Mouse (Mus musculus) limb, embryonic 10.5 days (tissue): Measurements from ENCODE around the gene Gm2696. TPM values are rescaled to one million over a fixed set of nuclear protein-coding genes. Genes with fewer than 3 reads are reported as not detected.

Experiments
- DNase-seq: peaks from one replicate; pipeline ENCODE4 v3.0.0-alpha.2; 2017; ENCODE audit warnings: low spot score
- H3K27ac ChIP-seq: fragments of 300-500 bp; sonication (generic); 2 replicates; pipeline ENCODE4 v1.5.1; 2016; ENCODE audit warnings: mild to moderate bottlenecking
- H3K27me3 ChIP-seq: fragments of 300-500 bp; sonication (generic); 2 replicates; pipeline ENCODE4 v1.6.1; 2016; ENCODE audit warnings: low read depth, mild to moderate bottlenecking; ENCODE audit not compliant: poor library complexity, severe bottlenecking
- H3K36me3 ChIP-seq: fragments of 300-500 bp; sonication (generic); 2 replicates; pipeline ENCODE4 v1.6.1; 2016; ENCODE audit warnings: mild to moderate bottlenecking, moderate library complexity
- H3K4me1 ChIP-seq: fragments of 300-500 bp; sonication (generic); 2 replicates; pipeline ENCODE4 v1.6.1; 2016
- H3K4me3 ChIP-seq: fragments of 300-500 bp; sonication (generic); 2 replicates; pipeline ENCODE4 v1.5.1; 2016; ENCODE audit warnings: mild to moderate bottlenecking, moderate library complexity
- H3K9me3 ChIP-seq: fragments of 300-500 bp; sonication (generic); replicated peaks from 2 replicates; pipeline ENCODE4 v1.6.1; 2016; ENCODE audit warnings: mild to moderate bottlenecking
- WGBS: fragments of 180-500 bp; shearing (Covaris S2); methylation state at CpG from one replicate; pipeline ENCODE4 v1.1.7; 2016; 5-methylcytosine and 5-hydroxymethylcytosine counted together
- polyA plus RNA-seq: library from polyadenylated mRNA; unstranded; fragments of >200 nt; fragmentation: Nextera tagmentation; extraction: Ambion mirVana; gene quantifications from 2 replicates; pipeline ENCODE4 v1.2.1, GENCODE M21; 2016

Gm2696 gene
- polyA plus RNA-seq, 1 experiment from 2014 or later: not detected

GRCm38 (mm10) chr10:77864067-77864761, 49.7 kb downstream of the Gm2696 start:
- Histone ChIP-seq H3K4me1 (peaks cover 13% of the 10 kb centered on the region), H3K27ac (0 out of 2 replicates have a peak overlapping the region, but pooled peaks have one; percentile 7), H3K4me3 (peak overlapping the region; percentile 36), H3K27me3 (no peaks in the 10 kb centered on the region), H3K36me3 (no peaks in the 10 kb centered on the region), H3K9me3 (no peaks in the 10 kb centered on the region)
- 33% methylated on average over 14 of the region's 14 CpGs for WGBS
- peak; percentile 43 for DNase-seq

GRCm38 (mm10) chr10:77864762-77865143, 50.3 kb downstream of the Gm2696 start:
- 29% methylated on average over 11 of the region's 11 CpGs for WGBS
- H3K9me3 ChIP-seq: no peaks in the 10 kb centered on the region
- H3K27me3 ChIP-seq: no peaks in the 10 kb centered on the region
- H3K27ac ChIP-seq: 0 out of 2 replicates have a peak overlapping the region, but pooled peaks have one; percentile 7
- H3K4me1 ChIP-seq: peaks cover 13% of the 10 kb centered on the region
- peak; percentile 41 for DNase-seq
- no peaks in the 10 kb centered on the region for H3K36me3 ChIP-seq
- peak overlapping the region; percentile 36 for H3K4me3 ChIP-seq

- peak; percentile 40 for DNase-seq
- Histone ChIP-seq H3K9me3 (no peaks in the 10 kb centered on the region), H3K4me3 (no peak overlapping the region), H3K27ac (no peak overlapping the region), H3K4me1 (peaks cover 13% of the 10 kb centered on the region), H3K36me3 (no peaks in the 10 kb centered on the region), H3K27me3 (no peaks in the 10 kb centered on the region)
- 11% methylated on average over 1 of the region's 1 CpGs for WGBS
Observed at GRCm38 (mm10) chr10:77867546-77867945, 53.1 kb downstream of the Gm2696 start.

GRCm38 (mm10) chr10:77869651-77870050, 55.2 kb downstream of the Gm2696 start:
- WGBS: 89% methylated on average over 7 of the region's 7 CpGs
- Histone ChIP-seq H3K4me1 (peaks cover 4% of the 10 kb centered on the region), H3K36me3 (no peaks in the 10 kb centered on the region), H3K9me3 (no peaks in the 10 kb centered on the region), H3K4me3 (no peak overlapping the region), H3K27me3 (no peaks in the 10 kb centered on the region), H3K27ac (no peak overlapping the region)
- no peak for DNase-seq

GRCm38 (mm10) chr10:77878985-77879384, 64.5 kb downstream of the Gm2696 start:
- WGBS: 67% methylated on average over 6 of the region's 6 CpGs
- H3K4me1 ChIP-seq: 0 out of 2 replicates have a peak, but pooled peaks cover 7% of the 10 kb centered on the region
- no peak for DNase-seq

GRCm38 (mm10) chr10:77880305-77880704, 65.8 kb downstream of the Gm2696 start:
- no peak for DNase-seq
- WGBS: 80% methylated on average over 3 of the region's 3 CpGs
- Histone ChIP-seq H3K4me1 (0 out of 2 replicates have a peak, but pooled peaks cover 5% of the 10 kb centered on the region), H3K9me3 (no peaks in the 10 kb centered on the region), H3K36me3 (no peaks in the 10 kb centered on the region), H3K27ac (no peak overlapping the region), H3K4me3 (no peak overlapping the region), H3K27me3 (no peaks in the 10 kb centered on the region)

More at GRCm38 (mm10) chr10:77878985-77879384, 64.5 kb downstream of the Gm2696 start:
- H3K9me3 ChIP-seq: no peaks in the 10 kb centered on the region
- H3K36me3 ChIP-seq: no peaks in the 10 kb centered on the region
- no peaks in the 10 kb centered on the region for H3K27me3 ChIP-seq
- H3K27ac ChIP-seq: no peak overlapping the region
- H3K4me3 ChIP-seq: no peak overlapping the region

- H3K4me3 ChIP-seq: no peak overlapping the region
- WGBS: 85% methylated on average over 5 of the region's 5 CpGs
- no peaks in the 10 kb centered on the region for H3K4me1 ChIP-seq
- no peaks in the 10 kb centered on the region for H3K27me3 ChIP-seq
- no peaks in the 10 kb centered on the region for H3K9me3 ChIP-seq
- DNase-seq: no peak
- H3K36me3 ChIP-seq: no peaks in the 10 kb centered on the region
- no peak overlapping the region for H3K27ac ChIP-seq
Observed at GRCm38 (mm10) chr10:77882553-77882952, 68.1 kb downstream of the Gm2696 start.

Other genes starting within 250 kb of the Gm2696 start
- 64.0 and 73.7 TPM in 2 replicates for gene Pttg1ip, start 233.0 kb upstream of the Gm2696 start, polyA plus RNA-seq
- gene Sumo3, start 208.6 kb upstream of the Gm2696 start, polyA plus RNA-seq: 400 and 420 TPM in 2 replicates
- gene Gm49325, start 208.5 kb upstream of the Gm2696 start, polyA plus RNA-seq: 1.6 and 1.7 TPM in 2 replicates
- gene Ube2g2, start 192.4 kb upstream of the Gm2696 start, polyA plus RNA-seq: 98.4 and 104 TPM in 2 replicates
- gene Tspear, start 128.1 kb upstream of the Gm2696 start, polyA plus RNA-seq: 0.59 and 0.74 TPM in 2 replicates
- not detected in 2 replicates for gene Gm19402, start 123.9 kb upstream of the Gm2696 start, polyA plus RNA-seq
- not detected in 2 replicates for gene Gm9508, start 117.4 kb upstream of the Gm2696 start, polyA plus RNA-seq
- not detected in 2 replicates for gene Gm10272, start 108.1 kb upstream of the Gm2696 start, polyA plus RNA-seq
- not detected in 2 replicates for gene Gm10024, start 103.2 kb upstream of the Gm2696 start, polyA plus RNA-seq
- gene Gm10142, start 98.9 kb upstream of the Gm2696 start, polyA plus RNA-seq: not detected in 2 replicates
- not detected in 2 replicates for gene Krtap12-1, start 94.1 kb upstream of the Gm2696 start, polyA plus RNA-seq
- not detected in 2 replicates for gene Gm10100, start 88.2 kb upstream of the Gm2696 start, polyA plus RNA-seq
- not detected in 2 replicates for gene Gm18596, start 72.0 kb upstream of the Gm2696 start, polyA plus RNA-seq
- not detected in 2 replicates for gene Gm9736, start 63.3 kb upstream of the Gm2696 start, polyA plus RNA-seq
- not detected in 2 replicates for gene Gm3233, start 55.0 kb upstream of the Gm2696 start, polyA plus RNA-seq
- gene Gm3238, start 43.4 kb upstream of the Gm2696 start, polyA plus RNA-seq: not detected in 2 replicates
- not detected in 2 replicates for gene Gm7138, start 37.7 kb upstream of the Gm2696 start, polyA plus RNA-seq
- gene Gm3250, start 32.1 kb upstream of the Gm2696 start, polyA plus RNA-seq: not detected in 2 replicates
- not detected in 2 replicates for gene Gm7137, start 26.5 kb upstream of the Gm2696 start, polyA plus RNA-seq
- not detected in 2 replicates for gene Gm9639, start 19.6 kb upstream of the Gm2696 start, polyA plus RNA-seq
- gene Gm19668, start 15.5 kb upstream of the Gm2696 start, polyA plus RNA-seq: not detected in 2 replicates
- not detected in 2 replicates for gene Gm9507, start 2.8 kb upstream of the Gm2696 start, polyA plus RNA-seq
- not detected in 2 replicates for gene Krtap10-4, start 12.4 kb downstream of the Gm2696 start, polyA plus RNA-seq
- not detected in 2 replicates for gene Krtap10-10, start 21.3 kb downstream of the Gm2696 start, polyA plus RNA-seq
- not detected in 2 replicates for gene Gm36176, start 32.1 kb downstream of the Gm2696 start, polyA plus RNA-seq
- not detected in 2 replicates for gene Gm10318, start 38.2 kb downstream of the Gm2696 start, polyA plus RNA-seq
- gene Gm3285, start 47.3 kb downstream of the Gm2696 start, polyA plus RNA-seq: not detected in 2 replicates
- gene Lrrc3, start 87.9 kb downstream of the Gm2696 start, polyA plus RNA-seq: 1.5 and 1.7 TPM in 2 replicates
- gene Trpm2, start 155.9 kb downstream of the Gm2696 start, polyA plus RNA-seq: 0.16 and 0.23 TPM in 2 replicates
- gene 1810043G02Rik, start 163.8 kb downstream of the Gm2696 start, polyA plus RNA-seq: 29.4 and 32.2 TPM in 2 replicates
- gene Pfkl, start 195.4 kb downstream of the Gm2696 start, polyA plus RNA-seq: 235 and 259 TPM in 2 replicates
- 0.10 TPM in 1 of 2 replicates, not detected in the other for gene Dnmt3l, start 227.3 kb downstream of the Gm2696 start, polyA plus RNA-seq
- 0.15 and 0.21 TPM in 2 replicates for gene Aire, start 228.9 kb downstream of the Gm2696 start, polyA plus RNA-seq